32 mouse cellular contexts compared by ENCODE assay signal in the genomic region with DNA sequence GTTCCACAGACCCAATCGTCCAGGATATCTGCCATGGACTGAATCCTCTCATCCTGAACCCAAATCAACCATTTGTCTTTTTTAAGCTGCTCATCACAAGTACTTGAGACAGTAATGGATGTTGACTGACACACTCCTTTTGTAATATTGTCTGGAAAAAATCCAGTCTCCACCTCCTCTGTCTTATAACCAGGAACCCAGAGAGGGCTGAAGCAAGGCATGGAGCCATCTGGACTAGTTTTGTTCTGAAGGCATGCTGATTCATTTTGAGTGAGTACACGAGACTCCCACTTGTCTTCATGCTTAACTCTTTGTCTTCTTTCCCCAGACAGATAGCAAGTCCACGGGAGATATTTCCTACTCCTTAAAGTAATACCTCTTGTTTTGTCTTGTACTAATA. TPM values are rescaled to one million over a fixed set of nuclear protein-coding genes. Genes with fewer than 3 reads are reported as not detected.
DNase-seq lines count a peak whose midpoint lies in the region; ATAC-seq and TF ChIP-seq lines count a peak whose summit lies in the region.
"Had no signal": no experiment of that assay in that cellular context is flagged by ENCODE, and none has a peak within 500 bp of the region (broad histone marks: within the 10 kb centered on the region; RNA-seq: fewer than 3 reads in every experiment).

No protein-coding gene starts in this region.

- H3K27ac ChIP-seq in layer of hippocampus, adult 2 months = peak overlapping the region; percentile 73
- H3K27ac ChIP-seq in hindbrain, postnatal 0 days = no peak overlapping the region
- H3K27ac ChIP-seq: forebrain, embryonic 15.5 days; hindbrain, embryonic 12.5 days; liver, embryonic 14.5 days; midbrain, embryonic 10.5 days; neural tube, embryonic 12.5 days; stomach, postnatal 0 days had no signal

- no peak overlapping the region for H3K4me2 ChIP-seq in hindbrain, postnatal 0 days (ENCODE audit: low read depth, low read length)
- H3K4me2 ChIP-seq: forebrain, embryonic 15.5 days; heart, embryonic 11.5 days; hindbrain, embryonic 12.5 days; lung, embryonic 14.5 days; neural tube, embryonic 12.5 days had no signal

- no peaks in the 10 kb centered on the region for H3K27me3 ChIP-seq in hindbrain, postnatal 0 days (ENCODE audit: insufficient read depth, low read length)
- H3K27me3 ChIP-seq: forebrain, embryonic 15.5 days; hindbrain, embryonic 12.5 days; neural tube, embryonic 12.5 days had no signal

- no peak overlapping the region for H3K9ac ChIP-seq in hindbrain, postnatal 0 days (replicated peaks; ENCODE audit: low read length)
- H3K9ac ChIP-seq: forebrain, embryonic 15.5 days; hindbrain, embryonic 12.5 days; liver, embryonic 14.5 days; lung, embryonic 14.5 days; neural tube, embryonic 12.5 days had no signal

- H3K4me3 ChIP-seq in layer of hippocampus, adult 2 months = no peak overlapping the region
- no peak overlapping the region for H3K4me3 ChIP-seq in hindbrain, postnatal 0 days (ENCODE audit: low read length)
- H3K4me3 ChIP-seq: forebrain, embryonic 15.5 days; hindbrain, embryonic 12.5 days; midbrain, embryonic 10.5 days; myocyte; neural tube, embryonic 12.5 days had no signal

- H3K4me1 ChIP-seq in hindbrain, postnatal 0 days (ENCODE audit: insufficient read depth, low read length) = no peaks in the 10 kb centered on the region
- H3K4me1 ChIP-seq: forebrain, embryonic 15.5 days; hindbrain, embryonic 12.5 days; midbrain, embryonic 10.5 days; neural tube, embryonic 12.5 days had no signal

- DNase-seq in frontal cortex, adult 2 months (ENCODE audit: extremely low spot score in 1 of 2, low spot score in 1 of 2) = peak; percentile 45 to 66
- no peak for DNase-seq in frontal cortex, postnatal 25 days (ENCODE audit: low spot score in 2 of 2)
- DNase-seq in right cerebral cortex, adult 18-20 months = peak; percentile 57
- DNase-seq in right cerebral cortex, postnatal 25 days = no peak
- peak; percentile 36 to 83 for DNase-seq in layer of hippocampus, adult 2 months (ENCODE audit: low spot score in 2 of 2)
- peak; percentile 34 to 81 for DNase-seq in left cerebral cortex, postnatal 14 days (ENCODE audit: low spot score in 2 of 2)
- no peak for DNase-seq in hindbrain, postnatal 0 days (ENCODE audit: low spot score)
- DNase-seq: adrenal gland, adult 8-10 months; cerebellum, adult 9-10 months; cerebellum, postnatal 36 days; gastrocnemius, postnatal 14 days; heart, adult 11 months; heart, postnatal 36 days; kidney, postnatal 25 days; liver; lung, embryonic 14.5 days; lung, postnatal 14 days; thymus, adult 2 months; thymus, postnatal 36 days had no signal

- intact Hi-C loops in left cerebral cortex, postnatal 14 days (cut with DNase I) = no loop called here

- WGBS in hindbrain, postnatal 0 days = 68% methylated on average over 3 of the region's 3 CpGs

- no peak for ATAC-seq in hindbrain, postnatal 0 days
- no peak for ATAC-seq in megakaryocyte, adult 5-6 weeks (ENCODE audit: poor library complexity, severe bottlenecking)
- ATAC-seq: forebrain, embryonic 15.5 days; intestine, postnatal 0 days; midbrain, embryonic 16.5 days had no signal

- no peaks in the 10 kb centered on the region for H3K9me3 ChIP-seq in hindbrain, postnatal 0 days (ENCODE audit: low read length)
- H3K9me3 ChIP-seq: forebrain, embryonic 15.5 days; hindbrain, embryonic 12.5 days; midbrain, embryonic 10.5 days; neural tube, embryonic 12.5 days had no signal

- TF ChIP-seq CTCF in layer of hippocampus, adult 2 months (conservative IDR thresholded peaks at IDR 0.05) = no peak
- no peak for TF ChIP-seq CTCF in hindbrain, postnatal 0 days (IDR thresholded peaks at IDR 0.05; ENCODE audit: low read depth)

- H3K36me3 ChIP-seq in hindbrain, postnatal 0 days (ENCODE audit: insufficient read depth, low read length) = no peaks in the 10 kb centered on the region
- H3K36me3 ChIP-seq: forebrain, embryonic 15.5 days; G1E; hindbrain, embryonic 12.5 days; midbrain, embryonic 10.5 days; neural tube, embryonic 12.5 days had no signal

RNA-seq across cellular contexts. Expression of a gene that starts 54.3 kb away (rescaled TPM):
- polyA plus RNA-seq in frontal cortex, adult 2 months (2012; rRNA removed) = 15.1 and 17.8 TPM in 2 replicates
- total RNA-seq in layer of hippocampus, adult 2 months (2021) = 10 to 100 TPM; 63.9 to 66.6 TPM
- 10 to 100 TPM; 32.1 to 33.1 TPM for total RNA-seq in left cerebral cortex, postnatal 14 days (2021)
- 6.0 and 8.4 TPM in 2 replicates for total RNA-seq in hindbrain, postnatal 0 days (2014; rRNA removed)
- polyA plus RNA-seq in hindbrain, postnatal 0 days (2015; fragmentation: Nextera tagmentation; extraction: Ambion mirVana) = 4.2 and 4.8 TPM in 2 replicates
- total RNA-seq in megakaryocyte, adult 5-6 weeks (2015) = not detected in 2 replicates
- total RNA-seq in megakaryocyte, adult 5-6 weeks (2017) = not detected in 2 replicates
- polyA plus RNA-seq: G1E; myocyte; spleen, adult 2 months; thymus, adult 2 months had no signal

Comparison
In these comparisons a context has a peak if more than half of its experiments do, and no peak if none do; other contexts are left out.
1. DNase-seq: peak in frontal cortex, adult 2 months (2 of 2), right cerebral cortex, adult 18-20 months (single experiment), layer of hippocampus, adult 2 months (2 of 2) and left cerebral cortex, postnatal 14 days (2 of 2); none in frontal cortex, postnatal 25 days (0 of 2), right cerebral cortex, postnatal 25 days (single experiment) and hindbrain, postnatal 0 days (single experiment).